Mouse (Mus musculus): Measurements from ENCODE around the gene Cdc20. TPM values are rescaled to one million over a fixed set of nuclear protein-coding genes. Genes with fewer than 3 reads are reported as not detected.

Cdc20 gene
- polyA plus RNA-seq, 1 experiment from 2014 or later: 250 TPM

DNA sequence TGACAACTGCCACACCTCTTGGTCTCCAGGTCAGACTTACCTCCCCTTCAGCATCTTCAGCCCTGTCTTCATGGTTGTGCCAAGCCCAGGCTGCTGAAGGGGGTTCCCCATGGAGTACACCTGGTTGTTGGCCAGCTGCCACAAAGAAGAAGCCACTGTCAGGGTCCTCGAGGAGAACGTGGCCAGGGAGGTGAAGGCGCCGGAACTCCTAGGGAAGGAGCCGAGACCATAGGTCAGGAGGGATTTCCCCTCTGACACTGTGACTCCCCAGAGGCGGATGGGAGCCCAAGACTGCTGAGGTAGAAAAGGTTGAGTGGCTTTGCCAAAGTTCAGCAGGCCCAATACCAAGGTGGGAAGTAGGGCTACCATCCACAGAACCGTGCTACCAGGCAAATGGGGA, 53.9 kb downstream of the Cdc20 start:
- no peak overlapping the region for H3K9ac ChIP-seq
- ATAC-seq: no peak
- no peak overlapping the region for H3K27ac ChIP-seq
- peaks cover 98% of the 10 kb centered on the region for H3K36me3 ChIP-seq
- H3K4me1 ChIP-seq: no peaks in the 10 kb centered on the region
- H3K4me2 ChIP-seq: no peak overlapping the region
- no peak overlapping the region for H3K4me3 ChIP-seq
- no peaks in the 10 kb centered on the region for H3K27me3 ChIP-seq (replicated peaks)
- 85% methylated on average over 7 of the region's 7 CpGs for WGBS (ENCODE audit: insufficient replicate concordance)
- no peaks in the 10 kb centered on the region for H3K9me3 ChIP-seq (replicated peaks)

Other genes with a start within 250 kb of the Cdc20 start
- 18.1 and 19.3 TPM in 2 replicates for gene Ptprf, start 145.9 kb downstream of the Cdc20 start, polyA plus RNA-seq (2016; fragmentation: Nextera tagmentation; extraction: Ambion mirVana)
- 4.8 and 4.9 TPM in 2 replicates for gene Szt2, start 28.1 kb downstream of the Cdc20 start, polyA plus RNA-seq (2016; fragmentation: Nextera tagmentation; extraction: Ambion mirVana)
- 105 and 109 TPM in 2 replicates for gene Med8, start 28.0 kb downstream of the Cdc20 start, polyA plus RNA-seq (2016; fragmentation: Nextera tagmentation; extraction: Ambion mirVana)
- gene Elovl1, start 9.3 kb downstream of the Cdc20 start, polyA plus RNA-seq (2016; fragmentation: Nextera tagmentation; extraction: Ambion mirVana): 117 and 127 TPM in 2 replicates
- gene Mpl, start 20.2 kb upstream of the Cdc20 start, polyA plus RNA-seq (2016; fragmentation: Nextera tagmentation; extraction: Ambion mirVana): 17.4 and 19.4 TPM in 2 replicates
- gene Tie1, start 52.7 kb upstream of the Cdc20 start, polyA plus RNA-seq (2016; fragmentation: Nextera tagmentation; extraction: Ambion mirVana): 11.0 and 11.3 TPM in 2 replicates
- 4.5 and 4.9 TPM in 2 replicates for gene 2610528J11Rik, start 89.6 kb upstream of the Cdc20 start, polyA plus RNA-seq (2016; fragmentation: Nextera tagmentation; extraction: Ambion mirVana)
- 0.23 and 0.54 TPM in 2 replicates for gene Tmem125, start 106.7 kb upstream of the Cdc20 start, polyA plus RNA-seq (2016; fragmentation: Nextera tagmentation; extraction: Ambion mirVana)
- gene Cfap57, start 183.4 kb upstream of the Cdc20 start, polyA plus RNA-seq (2016; fragmentation: Nextera tagmentation; extraction: Ambion mirVana): 1.3 and 1.5 TPM in 2 replicates
- 160 and 164 TPM in 2 replicates for gene Ebna1bp2, start 183.4 kb upstream of the Cdc20 start, polyA plus RNA-seq (2016; fragmentation: Nextera tagmentation; extraction: Ambion mirVana)
- gene Olfr62, start 221.6 kb upstream of the Cdc20 start, polyA plus RNA-seq (2016; fragmentation: Nextera tagmentation; extraction: Ambion mirVana): not detected in 2 replicates

All from liver, embryonic 12.5 days (tissue).